Mouse (Mus musculus) C2C12 (cell line): Measurements from ENCODE around the gene Arnt2. TPM values are rescaled to one million over a fixed set of nuclear protein-coding genes. Genes with fewer than 3 reads are reported as not detected.
A peak's percentile ranks its signal among the peaks of the same experiment; 100 is the strongest.

ENCODE experiments used
- H3K27me3 ChIP-seq: one replicate; pipeline ENCODE4 v1.6.1; 2011; ENCODE audit not compliant: control insufficient read depth, insufficient read depth, insufficient read length
- H3K36me3 ChIP-seq: one replicate; pipeline ENCODE4 v1.6.1; 2011; ENCODE audit not compliant: control insufficient read depth, insufficient read depth
- H3K4me3 ChIP-seq: one replicate; pipeline ENCODE4 v1.5.1; 2011; ENCODE audit warnings: mild to moderate bottlenecking, control low read depth; ENCODE audit not compliant: poor library complexity, insufficient read depth, severe bottlenecking
- H3K79me2 ChIP-seq: one replicate; pipeline ENCODE4 v1.6.1; 2011; ENCODE audit not compliant: control insufficient read depth, insufficient read depth
- H3K79me3 ChIP-seq: one replicate; pipeline ENCODE4 v1.6.1; 2011; ENCODE audit warnings: low read depth, control low read depth
- H3ac ChIP-seq: one replicate; pipeline ENCODE3; 2011; ENCODE audit warnings: low read depth; ENCODE audit not compliant: control insufficient read depth, insufficient read length
- CEBPB ChIP-seq: IDR thresholded peaks from one replicate; pipeline ENCODE4 v1.6.1; 2011; ENCODE audit warnings: low read depth, mild to moderate bottlenecking, control low read depth, moderate library complexity
- CTCF ChIP-seq: IDR thresholded peaks from one replicate; pipeline ENCODE4 v1.5.1; 2011; ENCODE audit not compliant: control insufficient read depth, insufficient read depth, insufficient read length
- FOSL1 ChIP-seq: IDR thresholded peaks from one replicate; pipeline ENCODE4 v1.8.0; 2011; ENCODE audit warnings: mild to moderate bottlenecking, low read length; ENCODE audit not compliant: poor library complexity, insufficient read depth, severe bottlenecking
- MAX ChIP-seq: IDR thresholded peaks from one replicate; pipeline ENCODE4 v1.6.1; 2011; ENCODE audit warnings: mild to moderate bottlenecking, control low read depth
- MYOD1 ChIP-seq: IDR thresholded peaks from one replicate; pipeline ENCODE4 v1.6.1; 2011; ENCODE audit warnings: low read depth; ENCODE audit not compliant: control insufficient read depth, insufficient read length
- MYOG ChIP-seq: IDR thresholded peaks from one replicate; pipeline ENCODE4 v1.6.1; 2011; ENCODE audit not compliant: control insufficient read depth, insufficient read length; ENCODE audit errors: extremely low read depth
- USF1 ChIP-seq: IDR thresholded peaks from one replicate; pipeline ENCODE4 v1.6.1; 2011; ENCODE audit warnings: low read depth, mild to moderate bottlenecking, control low read depth, moderate library complexity
- polyA plus RNA-seq: library from polyadenylated mRNA; unstranded; fragments of >200 nt; fragmentation: generic; extraction: Trizol; gene quantifications from one replicate; pipeline ENCODE4 v1.2.1, GENCODE M21; 2012; ENCODE audit warnings: missing spikeins

Gene Arnt2
- polyA plus RNA-seq, 1 experiment, result 3.6 TPM

GRCm38 (mm10) chr7:84273930-84274329, 136.0 kb downstream of the Arnt2 start:
- Histone ChIP-seq H3K27me3 (no peaks in the 10 kb centered on the region), H3K79me2 (no peaks in the 10 kb centered on the region), H3ac (no peak overlapping the region), H3K36me3 (no peaks in the 10 kb centered on the region), H3K79me3 (no peaks in the 10 kb centered on the region), H3K4me3 (no peak overlapping the region)
- TF ChIP-seq MAX (no peak), FOSL1 (no peak), MYOG (no peak), CTCF (no peak), CEBPB (no peak), USF1 (no peak), MYOD1 (no peak)

- H3K79me2 ChIP-seq, result no peaks in the 10 kb centered on the region
- no peaks in the 10 kb centered on the region for H3K36me3 ChIP-seq
- H3ac ChIP-seq, result no peak overlapping the region
- H3K4me3 ChIP-seq, result no peak overlapping the region
- TF ChIP-seq FOSL1, result no peak
- TF ChIP-seq USF1, result no peak
- no peak for TF ChIP-seq MYOG
- no peak for TF ChIP-seq CEBPB
- TF ChIP-seq MAX, result no peak
- TF ChIP-seq MYOD1, result no peak
- TF ChIP-seq CTCF, result peak; percentile 84
- H3K79me3 ChIP-seq, result no peaks in the 10 kb centered on the region
- no peaks in the 10 kb centered on the region for H3K27me3 ChIP-seq
Measured at GRCm38 (mm10) chr7:84272206-84272818, 137.7 kb downstream of the Arnt2 start.

GRCm38 (mm10) chr7:84271429-84271828, 138.5 kb downstream of the Arnt2 start:
- Histone ChIP-seq H3ac (no peak overlapping the region), H3K27me3 (no peaks in the 10 kb centered on the region), H3K79me2 (no peaks in the 10 kb centered on the region), H3K79me3 (no peaks in the 10 kb centered on the region), H3K4me3 (no peak overlapping the region), H3K36me3 (no peaks in the 10 kb centered on the region)
- TF ChIP-seq MYOD1, result no peak
- TF ChIP-seq CTCF, result no peak
- TF ChIP-seq MAX, result no peak
- TF ChIP-seq USF1, result no peak
- TF ChIP-seq FOSL1, result no peak
- TF ChIP-seq CEBPB, result no peak
- TF ChIP-seq MYOG, result no peak

- Histone ChIP-seq H3K79me2 (no peaks in the 10 kb centered on the region), H3K79me3 (no peaks in the 10 kb centered on the region), H3K36me3 (no peaks in the 10 kb centered on the region), H3K4me3 (no peak overlapping the region), H3ac (no peak overlapping the region), H3K27me3 (no peaks in the 10 kb centered on the region)
- no peak for TF ChIP-seq CTCF
- no peak for TF ChIP-seq MYOG
- TF ChIP-seq MAX, result no peak
Measured at GRCm38 (mm10) chr7:84263466-84263865, 146.5 kb downstream of the Arnt2 start.

- H3ac ChIP-seq, result no peak overlapping the region
- H3K4me3 ChIP-seq, result no peak overlapping the region
- H3K27me3 ChIP-seq, result no peaks in the 10 kb centered on the region
- no peak for TF ChIP-seq CTCF
- TF ChIP-seq FOSL1, result no peak
- no peak for TF ChIP-seq USF1
- TF ChIP-seq MYOD1, result no peak
- TF ChIP-seq MAX, result no peak
- no peak for TF ChIP-seq CEBPB
- no peak for TF ChIP-seq MYOG
- H3K79me2 ChIP-seq, result no peaks in the 10 kb centered on the region
- no peaks in the 10 kb centered on the region for H3K36me3 ChIP-seq
- H3K79me3 ChIP-seq, result no peaks in the 10 kb centered on the region
Measured at GRCm38 (mm10) chr7:84261341-84261740, 148.6 kb downstream of the Arnt2 start.

GRCm38 (mm10) chr7:84260401-84260800, 149.6 kb downstream of the Arnt2 start:
- no peak overlapping the region for H3ac ChIP-seq
- H3K27me3 ChIP-seq, result no peaks in the 10 kb centered on the region
- H3K36me3 ChIP-seq, result no peaks in the 10 kb centered on the region
- no peak overlapping the region for H3K4me3 ChIP-seq
- TF ChIP-seq USF1, result no peak
- no peak for TF ChIP-seq FOSL1
- TF ChIP-seq MYOG, result no peak
- no peak for TF ChIP-seq MAX
- TF ChIP-seq CEBPB, result no peak
- TF ChIP-seq MYOD1, result no peak
- TF ChIP-seq CTCF, result no peak
- H3K79me3 ChIP-seq, result no peaks in the 10 kb centered on the region
- no peaks in the 10 kb centered on the region for H3K79me2 ChIP-seq
